Mouse (Mus musculus): Measurements from ENCODE around the gene Naa25. TPM values are rescaled to one million over a fixed set of nuclear protein-coding genes. Genes with fewer than 3 reads are reported as not detected.
"Not testable (repeated sequence)": the region's sequence is repeated elsewhere in the genome, so short reads cannot be mapped to it uniquely, and the experiment has no call there.

Gene Naa25
- total and polyA plus RNA-seq, 3 experiments = 7.2 to 44.1 (median 43.3) TPM

GRCm38 (mm10) chr5:121367255-121367654 is 30.5 kb upstream of the Naa25 start:
- Histone ChIP-seq H3K4me3 (ENCODE audit: low read depth, low read length) (no peak overlapping the region), H3K4me1 (ENCODE audit: insufficient read depth, low read depth, low read length) (peaks cover 4% of the 10 kb centered on the region; the same call in 1 of the 2 replicates), H3K36me3 (replicated peaks) (peaks cover 96% of the 10 kb centered on the region), H3K9me3 (replicated peaks) (no peaks in the 10 kb centered on the region), H3K27me3 (ENCODE audit: insufficient read depth, low read length) (peaks cover 2% of the 10 kb centered on the region; the same call in 1 of the 2 replicates)
- no peak for TF ChIP-seq GATA2 (IDR thresholded peaks at IDR 0.05; ENCODE audit: borderline replicate concordance, low read depth, low read length)
- TF ChIP-seq TAL1 (conservative IDR thresholded peaks at IDR 0.05; ENCODE audit: low read depth, low read length) = no peak
- no peak for TF ChIP-seq POLR2AphosphoS5 (IDR thresholded peaks at IDR 0.05; ENCODE audit: insufficient replicate concordance, low read depth, low read length)
- no peak for TF ChIP-seq GATA1 (IDR thresholded peaks at IDR 0.05; ENCODE audit: borderline replicate concordance, low read length)
- no peak for TF ChIP-seq CTCF (IDR thresholded peaks at IDR 0.05; ENCODE audit: low read depth, low read length)
- no peak for DNase-seq (ENCODE audit: low spot score)
- ATAC-seq (ENCODE audit: extremely low read depth, insufficient number of reproducible peaks, low FRiP score, poor library complexity, severe bottlenecking) = no peak

GRCm38 (mm10) chr5:121371712-121372111 is 26.0 kb upstream of the Naa25 start:
- TF ChIP-seq GATA2 (IDR thresholded peaks at IDR 0.05; ENCODE audit: borderline replicate concordance, low read depth, low read length) = no peak
- TF ChIP-seq TAL1 (conservative IDR thresholded peaks at IDR 0.05; ENCODE audit: low read depth, low read length) = no peak
- no peak for TF ChIP-seq POLR2AphosphoS5 (IDR thresholded peaks at IDR 0.05; ENCODE audit: insufficient replicate concordance, low read depth, low read length)
- no peak for TF ChIP-seq CTCF (IDR thresholded peaks at IDR 0.05; ENCODE audit: low read depth, low read length)
- no peak for TF ChIP-seq GATA1 (IDR thresholded peaks at IDR 0.05; ENCODE audit: borderline replicate concordance, low read length)
- no peaks in the 10 kb centered on the region for H3K27me3 ChIP-seq (ENCODE audit: insufficient read depth, low read length)
- H3K4me1 ChIP-seq (ENCODE audit: insufficient read depth, low read depth, low read length) = peaks cover 4% of the 10 kb centered on the region; the same call in 1 of the 2 replicates
- ATAC-seq (ENCODE audit: extremely low read depth, insufficient number of reproducible peaks, low FRiP score, poor library complexity, severe bottlenecking) (no peak), DNase-seq (ENCODE audit: low spot score) (no peak)
- peaks cover 90% of the 10 kb centered on the region for H3K36me3 ChIP-seq (replicated peaks)
- H3K4me3 ChIP-seq (ENCODE audit: low read depth, low read length) = no peak overlapping the region
- no peaks in the 10 kb centered on the region for H3K9me3 ChIP-seq (replicated peaks)

DNA sequence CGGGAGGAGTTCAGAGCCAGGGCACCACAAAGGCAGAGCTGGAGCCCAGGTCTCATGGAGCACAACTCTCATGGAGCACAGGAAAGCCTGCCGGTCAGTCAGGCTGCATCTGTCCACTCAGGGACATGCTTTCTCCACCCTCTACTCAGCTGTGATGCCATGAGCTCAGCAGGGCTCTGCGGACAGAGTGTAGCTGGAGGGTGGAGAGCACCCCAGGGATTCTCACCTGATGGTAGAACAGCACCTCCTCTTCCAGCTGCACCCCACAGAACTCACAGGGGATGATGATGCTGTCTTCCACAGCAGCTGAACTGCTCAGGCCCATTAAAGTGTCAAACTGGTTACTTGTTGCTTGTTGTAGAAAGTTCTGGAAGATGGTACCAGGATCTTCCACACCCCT is 22.9 kb upstream of the Naa25 start:
- no peak for DNase-seq (ENCODE audit: low spot score)
- no peaks in the 10 kb centered on the region for H3K27me3 ChIP-seq (ENCODE audit: insufficient read depth, low read length)
- peaks cover 3% of the 10 kb centered on the region; the same call in 1 of the 2 replicates for H3K4me1 ChIP-seq (ENCODE audit: insufficient read depth, low read depth, low read length)
- no peak for ATAC-seq (ENCODE audit: extremely low read depth, insufficient number of reproducible peaks, low FRiP score, poor library complexity, severe bottlenecking)
- H3K4me3 ChIP-seq (ENCODE audit: low read depth, low read length) = no peak overlapping the region
- H3K36me3 ChIP-seq (replicated peaks) = peaks cover 88% of the 10 kb centered on the region
- no peaks in the 10 kb centered on the region for H3K9me3 ChIP-seq (replicated peaks)
- TF ChIP-seq GATA2 (IDR thresholded peaks at IDR 0.05; ENCODE audit: borderline replicate concordance, low read depth, low read length) = no peak

DNA sequence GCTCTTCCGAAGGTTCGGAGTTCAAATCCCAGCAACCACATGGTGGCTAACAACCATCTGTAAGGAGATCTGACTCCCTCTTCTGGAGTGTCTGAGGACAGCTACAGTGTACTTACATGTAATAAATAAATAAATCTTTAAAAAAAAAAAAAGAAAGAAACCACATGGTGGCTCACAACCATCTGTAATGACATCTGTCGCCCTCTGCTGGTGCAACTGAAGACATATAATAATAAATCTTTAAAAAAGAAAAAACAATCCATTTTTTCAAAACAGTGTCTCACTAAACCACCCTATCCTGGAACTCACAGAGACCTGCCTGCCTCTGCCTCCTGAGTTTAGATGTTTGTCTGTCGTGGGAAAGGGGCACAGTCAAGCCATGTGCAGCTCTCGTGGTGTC is 20.8 kb upstream of the Naa25 start:
- H3K9me3 ChIP-seq (replicated peaks); DNase-seq (ENCODE audit: low spot score); ATAC-seq (ENCODE audit: extremely low read depth, insufficient number of reproducible peaks, low FRiP score, poor library complexity, severe bottlenecking); H3K27me3 ChIP-seq (ENCODE audit: insufficient read depth, low read length); H3K4me3 ChIP-seq (ENCODE audit: low read depth, low read length); H3K4me1 ChIP-seq (ENCODE audit: insufficient read depth, low read depth, low read length): not testable (repeated sequence)
- peaks cover 91% of the 10 kb centered on the region for H3K36me3 ChIP-seq (replicated peaks)

DNA sequence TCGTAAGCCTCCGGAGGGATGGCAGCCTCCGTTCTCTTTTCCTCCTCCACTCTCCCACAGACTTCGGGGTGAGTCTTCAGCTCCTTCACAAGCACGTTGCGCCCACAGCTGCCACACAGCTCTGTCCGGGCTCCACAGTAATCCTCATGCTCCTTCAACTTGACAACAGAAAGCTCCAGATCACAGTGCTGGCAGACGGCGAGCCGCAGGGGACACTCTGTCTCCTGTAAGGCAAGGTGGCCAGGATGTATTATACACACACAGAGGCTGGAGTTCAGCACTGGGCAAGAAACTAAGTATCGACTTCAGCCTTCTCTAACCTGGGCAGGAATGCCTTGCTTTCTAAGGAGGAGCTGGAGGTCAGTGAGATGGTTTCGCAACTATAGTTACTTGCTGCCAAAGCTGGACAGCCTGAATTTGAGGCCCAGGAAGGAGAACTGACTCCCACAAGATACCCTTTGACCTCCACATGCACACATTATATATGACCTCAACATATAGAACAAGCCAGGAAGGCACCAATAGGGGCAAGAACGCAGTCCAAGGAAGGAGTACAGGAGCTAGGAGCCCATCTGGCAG is 19.0 kb upstream of the Naa25 start:
- ATAC-seq (ENCODE audit: extremely low read depth, insufficient number of reproducible peaks, low FRiP score, poor library complexity, severe bottlenecking) (no peak), DNase-seq (ENCODE audit: low spot score) (no peak)
- H3K9me3 ChIP-seq (replicated peaks) = peaks cover 7% of the 10 kb centered on the region
- no peak overlapping the region for H3K4me3 ChIP-seq (ENCODE audit: low read depth, low read length)
- no peaks in the 10 kb centered on the region for H3K27me3 ChIP-seq (ENCODE audit: insufficient read depth, low read length)
- peaks cover 86% of the 10 kb centered on the region for H3K36me3 ChIP-seq (replicated peaks)
- TF ChIP-seq GATA1 (IDR thresholded peaks at IDR 0.05; ENCODE audit: borderline replicate concordance, low read length) (no peak), POLR2AphosphoS5 (IDR thresholded peaks at IDR 0.05; ENCODE audit: insufficient replicate concordance, low read depth, low read length) (no peak), GATA2 (IDR thresholded peaks at IDR 0.05; ENCODE audit: borderline replicate concordance, low read depth, low read length) (no peak), TAL1 (conservative IDR thresholded peaks at IDR 0.05; ENCODE audit: low read depth, low read length) (no peak), CTCF (IDR thresholded peaks at IDR 0.05; ENCODE audit: low read depth, low read length) (no peak)
- peaks cover under 1% of the 10 kb centered on the region for H3K4me1 ChIP-seq (ENCODE audit: insufficient read depth, low read depth, low read length)

GRCm38 (mm10) chr5:121380692-121381091 is 17.0 kb upstream of the Naa25 start:
- TF ChIP-seq POLR2AphosphoS5 (IDR thresholded peaks at IDR 0.05; ENCODE audit: insufficient replicate concordance, low read depth, low read length) = no peak
- TF ChIP-seq CTCF (IDR thresholded peaks at IDR 0.05; ENCODE audit: low read depth, low read length) = peak; percentile 67
- Histone ChIP-seq H3K4me3 (ENCODE audit: low read depth, low read length) (no peak overlapping the region), H3K27me3 (ENCODE audit: insufficient read depth, low read length) (no peaks in the 10 kb centered on the region), H3K4me1 (ENCODE audit: insufficient read depth, low read depth, low read length) (peaks cover 16% of the 10 kb centered on the region), H3K36me3 (replicated peaks) (peaks cover 69% of the 10 kb centered on the region), H3K9me3 (replicated peaks) (peaks cover 7% of the 10 kb centered on the region)
- ATAC-seq (ENCODE audit: extremely low read depth, insufficient number of reproducible peaks, low FRiP score, poor library complexity, severe bottlenecking) = no peak
- DNase-seq (ENCODE audit: low spot score) = no peak
